Mouse (Mus musculus) layer of hippocampus, postnatal 10 days (tissue): ENCODE results near the gene Tjp2. TPM values are rescaled to one million over a fixed set of nuclear protein-coding genes. Genes with fewer than 3 reads are reported as not detected.
"Not testable (repeated sequence)": the region's sequence is repeated elsewhere in the genome, so short reads cannot be mapped to it uniquely, and the experiment has no call there.

ENCODE experiments used
- DNase-seq, 2 experiments: peaks; one replicate each; pipeline ENCODE4 v3.0.0; 2021; ENCODE audit warnings: low spot score in 2 of 2
- total RNA-seq, 2 experiments: library from RNA; stranded (reverse); gene quantifications; 2 replicates each; pipeline ENCODE4 v1.2.3; 2021

Gene Tjp2
- total RNA-seq, 2 experiments from 2014 or later, result 20.7 to 25.9 TPM

- no peak for DNase-seq
Observed at GRCm38 (mm10) chr19:24123534-24124290, 101.1 kb downstream of the Tjp2 start.

GRCm38 (mm10) chr19:24123087-24123486, 101.7 kb downstream of the Tjp2 start:
- no peak for DNase-seq

- DNase-seq, result no peak
Observed at GRCm38 (mm10) chr19:24122647-24123046, 102.2 kb downstream of the Tjp2 start.

GRCm38 (mm10) chr19:24120811-24121210, 104.0 kb downstream of the Tjp2 start:
- DNase-seq, result no peak

- DNase-seq, result no peak
Observed at GRCm38 (mm10) chr19:24118775-24119174, 106.1 kb downstream of the Tjp2 start.

- no peak for DNase-seq
Observed at GRCm38 (mm10) chr19:24111581-24111980, 113.2 kb downstream of the Tjp2 start.

GRCm38 (mm10) chr19:24107707-24108106, 117.1 kb downstream of the Tjp2 start:
- no peak for DNase-seq

GRCm38 (mm10) chr19:24103802-24104201, 121.0 kb downstream of the Tjp2 start:
- DNase-seq, result no peak

- no peak for DNase-seq
Observed at GRCm38 (mm10) chr19:24102562-24103126, 122.2 kb downstream of the Tjp2 start.

GRCm38 (mm10) chr19:24101183-24101582, 123.6 kb downstream of the Tjp2 start:
- DNase-seq, result no peak

GRCm38 (mm10) chr19:24098691-24099090, 126.1 kb downstream of the Tjp2 start:
- DNase-seq, result no peak

GRCm38 (mm10) chr19:24097666-24098455, 127.0 kb downstream of the Tjp2 start:
- DNase-seq, result no peak

- not testable (repeated sequence) for DNase-seq
Observed at GRCm38 (mm10) chr19:24092060-24092459, 132.8 kb downstream of the Tjp2 start.

GRCm38 (mm10) chr19:24090366-24090765, 134.5 kb downstream of the Tjp2 start:
- DNase-seq, result no peak

- no peak for DNase-seq
Observed at GRCm38 (mm10) chr19:24085306-24085705, 139.5 kb downstream of the Tjp2 start.

GRCm38 (mm10) chr19:24080417-24081080, 144.3 kb downstream of the Tjp2 start:
- no peak for DNase-seq

- no peak for DNase-seq
Observed at GRCm38 (mm10) chr19:24077658-24078057, 147.2 kb downstream of the Tjp2 start.

GRCm38 (mm10) chr19:24076536-24076935, 148.3 kb downstream of the Tjp2 start:
- DNase-seq, result no peak

GRCm38 (mm10) chr19:24075927-24076326, 148.9 kb downstream of the Tjp2 start:
- no peak for DNase-seq

- DNase-seq, result no peak
Observed at GRCm38 (mm10) chr19:24073155-24073554, 151.7 kb downstream of the Tjp2 start.

- DNase-seq, result no peak
Observed at GRCm38 (mm10) chr19:24064348-24064895, 160.4 kb downstream of the Tjp2 start.
